Mouse (Mus musculus) telencephalon, adult 2 months (tissue): ENCODE results near the gene Ano2.

Experiments used
- DNase-seq: peaks from one replicate; pipeline ENCODE4 v3.0.0-alpha.2; 2011; ENCODE audit warnings: low read depth, low spot score

Gene Ano2

DNA sequence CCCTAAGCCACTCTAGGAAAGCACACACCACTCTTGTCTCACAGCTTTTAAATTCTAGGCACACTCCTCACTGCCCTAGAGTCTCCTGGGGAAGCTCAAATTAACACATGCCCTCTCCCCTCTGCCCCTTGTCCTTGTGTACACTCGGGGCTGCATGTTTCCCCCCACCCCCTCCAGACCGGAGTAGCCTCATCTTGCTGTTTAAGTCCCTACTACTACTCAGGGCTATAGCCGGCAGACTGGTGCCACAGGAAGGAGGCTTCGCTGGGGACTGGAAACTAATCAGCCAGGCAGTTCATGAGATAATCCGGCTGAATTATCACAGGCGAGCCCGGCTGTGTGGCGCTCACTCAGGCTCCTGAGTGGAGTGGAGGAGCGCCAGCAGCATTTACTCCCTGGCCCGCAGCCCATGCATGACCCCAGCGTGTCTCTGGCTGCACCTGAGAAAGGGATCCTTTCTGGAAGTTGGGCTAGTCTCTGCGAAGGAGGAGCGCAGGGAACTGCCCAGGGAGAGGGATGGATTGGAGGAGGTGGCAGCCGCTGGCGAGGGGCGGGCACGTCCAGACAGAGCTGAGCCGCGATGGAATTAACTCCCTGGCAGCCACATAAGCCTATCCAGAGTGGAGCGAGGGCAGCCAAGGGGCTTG lies at the start of gene Ano2:
TSS of gene Ano2 (plus strand) at position 363 of the 647 bp plus-strand sequence.
- DNase-seq = no peak

DNA sequence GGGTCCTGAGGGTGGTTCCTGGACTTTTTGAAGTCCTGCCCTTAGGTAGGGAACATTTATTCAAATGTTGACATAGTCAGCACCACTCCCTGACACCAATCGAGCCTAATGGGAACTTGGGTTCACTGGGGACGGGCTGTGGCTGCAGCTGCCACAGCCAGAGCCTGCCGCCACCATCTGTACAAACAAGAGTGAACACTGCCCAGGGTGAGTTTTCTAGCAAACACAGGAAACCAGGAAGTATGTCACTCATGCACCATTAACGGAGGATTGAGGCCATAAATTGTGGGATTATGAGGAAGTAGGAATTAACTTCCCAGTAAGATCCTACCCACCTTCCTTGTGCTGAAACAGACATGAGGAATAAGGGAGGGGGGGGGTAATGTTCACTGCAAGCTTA lies 49.7 kb upstream of the Ano2 start:
- DNase-seq = no peak

DNA sequence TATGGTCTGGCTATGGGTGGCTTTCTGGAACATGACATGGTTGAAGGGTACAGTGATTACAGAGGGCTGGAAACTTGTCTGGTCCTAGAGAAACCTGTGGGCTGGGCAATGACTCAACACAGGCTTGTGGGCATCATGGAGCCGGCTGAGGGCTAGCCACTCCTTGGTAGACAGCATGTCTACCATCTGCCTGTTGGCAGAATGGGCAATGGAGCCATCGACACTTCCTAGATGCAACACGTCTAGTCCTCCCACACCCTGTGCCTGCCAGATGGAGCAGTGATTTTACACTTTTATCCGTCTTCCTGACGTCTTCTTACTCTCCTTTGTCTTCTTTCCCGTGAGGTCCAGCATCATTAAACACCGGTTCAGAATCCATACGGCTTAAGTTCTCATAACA lies 49.1 kb upstream of the Ano2 start:
- peak; percentile 69 for DNase-seq

- DNase-seq = no peak
These were observed 41.3 kb upstream of the Ano2 start for GRCm38 (mm10) chr6:125648964-125649363.

- no peak for DNase-seq
These were observed 38.9 kb upstream of the Ano2 start for GRCm38 (mm10) chr6:125651335-125651734.

DNA sequence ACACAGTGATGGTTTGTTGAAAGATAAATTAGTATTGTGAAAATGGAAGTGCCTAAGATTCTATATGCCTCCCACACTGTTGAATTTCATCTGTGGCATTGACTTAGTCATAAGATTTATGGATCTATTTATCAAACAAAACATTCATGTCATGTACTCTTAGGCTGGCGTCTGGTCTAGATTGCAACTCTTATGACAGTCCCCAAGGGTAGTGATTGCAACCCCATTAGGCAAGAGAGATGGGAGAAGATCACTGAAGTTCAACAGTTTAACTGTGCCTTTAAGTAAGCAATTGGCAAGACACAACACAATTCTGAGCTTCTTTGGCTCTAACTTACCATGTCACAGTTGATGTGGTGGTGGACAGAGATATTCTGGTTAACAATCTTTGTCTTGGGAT lies 36.8 kb upstream of the Ano2 start:
- no peak for DNase-seq

GRCm38 (mm10) chr6:125656921-125657320 lies 33.3 kb upstream of the Ano2 start:
- no peak for DNase-seq

DNA sequence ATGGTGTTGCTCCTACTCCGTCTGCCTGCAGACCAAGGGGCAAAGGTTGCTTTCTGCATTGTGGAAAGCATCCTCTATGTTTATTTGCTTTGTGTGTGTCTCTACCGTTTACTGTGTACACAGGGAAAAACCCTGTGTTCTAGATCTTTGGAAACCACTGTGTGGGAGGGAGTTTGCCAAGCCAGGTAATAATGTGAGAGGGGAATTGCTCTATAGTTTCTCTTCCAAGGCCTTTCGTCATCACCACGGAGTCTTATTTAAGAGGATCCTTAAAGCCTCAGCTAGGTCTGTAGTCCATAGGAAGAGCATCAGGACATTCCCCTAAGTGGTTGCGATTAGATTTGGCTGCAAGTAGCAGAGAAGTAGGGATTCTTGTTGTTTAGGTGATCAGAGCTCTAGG lies 32.3 kb upstream of the Ano2 start:
- no peak for DNase-seq

- DNase-seq = no peak
These were observed 28.9 kb upstream of the Ano2 start for GRCm38 (mm10) chr6:125661106-125661877.

DNA sequence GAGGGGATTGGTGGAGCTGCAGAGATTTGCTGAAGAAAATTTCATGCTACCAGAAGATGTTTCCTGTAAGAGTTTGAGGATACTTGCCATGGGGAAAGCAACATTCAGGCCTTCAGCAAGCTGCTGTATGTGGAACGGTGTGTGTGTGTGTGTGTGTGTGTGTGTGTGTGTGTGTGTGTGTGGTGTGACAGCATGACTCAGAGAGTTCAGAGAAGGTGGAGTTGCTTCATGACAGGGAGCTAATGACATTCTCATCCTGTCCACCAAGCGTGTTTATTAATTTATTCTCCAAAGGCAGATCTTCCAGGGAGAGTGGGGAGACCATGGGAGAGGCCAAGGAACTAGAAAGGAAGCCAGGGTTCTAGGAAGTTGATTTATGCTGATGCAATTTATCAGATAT lies 26.3 kb upstream of the Ano2 start:
- no peak for DNase-seq

GRCm38 (mm10) chr6:125671835-125672234 lies 18.4 kb upstream of the Ano2 start:
- no peak for DNase-seq

GRCm38 (mm10) chr6:125678492-125678891 lies 11.7 kb upstream of the Ano2 start:
- DNase-seq = no peak

- DNase-seq = no peak
These were observed 9.6 kb upstream of the Ano2 start for GRCm38 (mm10) chr6:125680613-125681012.

DNA sequence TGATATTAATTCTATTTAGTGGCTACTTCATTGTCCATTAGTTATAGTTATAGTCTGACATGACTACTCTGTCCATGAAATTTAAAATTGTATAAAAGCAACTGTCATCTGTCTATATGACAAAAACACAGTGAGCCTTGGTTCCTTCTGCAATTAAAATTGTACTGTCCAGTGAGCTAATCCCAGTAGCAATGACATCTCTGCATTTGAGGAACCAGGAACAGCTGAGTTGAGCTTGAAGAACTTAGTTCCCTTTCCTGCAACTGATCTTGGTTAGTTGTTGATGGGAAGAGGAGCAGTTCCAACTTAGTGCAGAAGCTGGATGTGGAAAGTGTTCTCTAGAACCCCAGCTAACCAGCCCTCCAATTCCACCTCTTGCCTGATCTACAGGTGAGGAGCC lies 4.8 kb upstream of the Ano2 start:
- DNase-seq = no peak

GRCm38 (mm10) chr6:125687986-125688385 lies 2.2 kb upstream of the Ano2 start:
- no peak for DNase-seq

DNA sequence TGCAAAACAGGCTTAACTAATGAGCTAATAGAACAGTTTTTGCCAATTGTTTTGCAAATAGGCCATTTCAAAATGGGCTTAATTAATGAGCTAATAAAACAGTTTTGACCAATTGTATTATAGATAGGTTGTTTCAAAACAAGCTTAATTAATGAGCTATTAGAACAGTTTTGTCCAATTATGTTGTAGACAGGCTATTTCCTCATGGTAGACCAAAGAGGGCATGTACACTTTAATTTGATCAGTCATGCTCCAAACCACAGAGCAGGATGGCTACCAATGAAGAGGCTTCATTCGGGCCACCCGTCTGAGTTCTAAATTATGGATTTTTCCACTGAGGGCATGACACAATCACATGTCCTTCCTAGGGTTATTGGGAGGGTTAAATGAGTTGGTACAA lies 10.9 kb downstream of the Ano2 start:
- DNase-seq = no peak

GRCm38 (mm10) chr6:125711261-125711660 lies 21.0 kb downstream of the Ano2 start:
- DNase-seq = peak; percentile 40

- no peak for DNase-seq
These were observed 36.2 kb downstream of the Ano2 start for GRCm38 (mm10) chr6:125726408-125726807.

GRCm38 (mm10) chr6:125727484-125727911 lies 37.3 kb downstream of the Ano2 start:
- no peak for DNase-seq

DNA sequence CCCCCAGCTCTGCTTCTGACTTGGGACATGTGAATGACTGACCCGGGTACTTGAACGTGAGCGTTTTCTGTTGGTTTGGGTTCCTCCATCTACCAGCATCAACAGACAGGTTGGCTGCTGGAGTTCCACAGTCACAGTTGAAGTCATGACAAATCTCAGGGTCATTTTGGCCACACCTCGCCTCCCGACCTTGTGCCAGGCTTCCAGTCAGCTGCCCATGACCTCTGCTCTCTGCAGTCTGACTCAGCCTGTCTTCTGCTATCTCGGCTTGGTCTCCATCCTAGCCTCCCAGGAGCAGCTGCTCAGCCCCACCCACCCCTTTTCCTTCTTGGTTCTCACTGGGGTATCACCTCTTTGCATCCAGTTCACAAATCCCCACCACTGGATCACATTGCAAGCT lies 39.3 kb downstream of the Ano2 start:
- no peak for DNase-seq

DNA sequence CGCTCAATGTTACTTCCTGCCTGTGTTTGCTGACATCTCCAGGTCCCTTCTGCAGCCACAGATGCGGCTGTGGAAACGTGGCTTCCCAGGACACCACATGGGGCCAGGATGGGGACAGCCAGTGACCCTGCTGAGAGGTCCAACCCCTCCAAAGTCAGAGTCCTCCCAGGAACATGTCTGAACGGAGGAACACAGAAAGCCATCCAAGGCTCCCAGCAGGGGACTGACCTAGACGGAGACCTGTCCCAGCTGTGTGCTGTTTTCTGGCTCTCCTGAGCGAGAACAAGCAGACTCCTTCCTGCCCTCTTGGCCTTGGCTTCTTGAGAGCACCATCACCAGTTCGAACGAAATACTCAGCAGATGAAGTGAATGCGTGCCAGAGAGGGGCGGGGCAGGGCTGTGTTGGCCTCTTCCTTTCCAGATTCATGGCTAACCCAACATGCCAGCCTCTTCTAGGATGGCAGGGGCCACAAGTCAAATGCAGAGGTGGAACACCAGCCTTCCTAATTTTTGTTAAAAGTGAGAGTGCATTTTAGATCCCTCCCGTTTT lies 39.8 kb downstream of the Ano2 start:
- DNase-seq = no peak

DNA sequence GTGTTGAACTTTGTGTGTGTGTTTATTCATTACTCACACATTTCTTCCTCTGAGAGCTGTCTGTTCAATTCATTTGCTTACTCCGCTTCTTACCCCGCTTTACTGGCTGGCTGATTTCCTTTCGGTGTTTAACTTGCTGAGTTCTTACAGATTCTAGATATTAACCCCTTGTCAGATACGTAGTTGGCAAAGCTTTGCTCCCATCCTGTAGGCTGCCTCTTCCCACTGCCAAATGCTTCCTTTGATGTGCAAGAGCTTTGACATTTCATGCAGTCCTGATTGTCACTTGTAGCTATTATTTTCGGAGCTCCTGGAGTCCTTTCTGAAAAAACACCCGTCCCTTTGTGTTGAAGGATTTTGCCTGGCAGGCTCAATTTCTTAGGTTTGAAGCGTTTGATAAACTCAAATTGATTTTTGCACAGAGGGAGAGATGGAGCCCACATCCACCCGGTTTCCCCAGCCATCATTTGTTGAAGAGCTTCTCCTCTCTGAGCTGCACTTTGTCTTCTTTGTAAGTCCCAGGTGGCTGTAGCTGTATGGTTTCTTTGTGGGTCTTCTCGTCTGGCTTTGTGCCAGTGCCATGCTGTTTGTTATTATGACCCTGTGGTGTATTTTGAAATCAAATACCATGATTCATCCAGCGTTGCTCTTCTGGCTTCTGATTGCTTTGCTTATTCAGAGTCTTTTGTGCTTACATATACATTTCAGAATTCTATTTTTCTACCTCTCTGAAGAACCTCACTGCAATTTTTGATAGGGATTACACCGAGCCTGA lies 47.5 kb downstream of the Ano2 start:
- DNase-seq = no peak
